Mouse (Mus musculus): ENCODE data around the gene Gm20388. TPM values are rescaled to one million over a fixed set of nuclear protein-coding genes. Genes with fewer than 3 reads are reported as not detected.

Gene Gm20388
- polyA plus RNA-seq, 1 experiment from 2014 or later = 5.3 TPM

DNA sequence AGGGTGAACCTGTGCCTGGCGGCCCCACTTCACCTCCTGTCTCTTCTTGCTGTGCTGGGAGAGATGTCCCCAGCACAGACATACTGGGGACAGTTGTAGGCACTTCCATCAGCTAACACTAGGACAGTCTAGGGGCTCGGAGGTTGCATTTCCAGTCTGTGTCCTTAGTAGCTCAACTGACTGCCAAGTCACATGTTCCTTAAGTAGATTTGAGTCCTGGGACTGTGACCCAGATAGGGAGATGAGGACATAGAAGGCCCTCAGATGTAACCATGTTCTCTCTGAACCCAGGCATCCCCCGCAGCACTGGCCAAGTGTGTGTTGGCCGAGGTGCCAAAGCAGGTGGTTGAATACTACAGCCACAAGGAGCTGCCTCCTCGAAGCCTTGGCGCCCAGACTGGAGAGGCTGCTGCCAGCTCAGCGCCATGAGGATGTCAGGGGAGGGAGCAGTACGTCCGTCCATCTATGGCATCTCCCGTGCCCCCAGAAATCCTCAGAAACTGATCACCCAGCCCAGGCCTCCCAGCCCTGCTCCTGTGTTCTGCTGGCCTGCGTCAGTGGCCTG, 3223.6 kb downstream of the Gm20388 start:
- WGBS = 83% methylated on average over 11 of the region's 11 CpGs
- Histone ChIP-seq H3K9me3 (ENCODE audit: control insufficient read depth, low read length) (0 out of 2 replicates have a peak, but pooled peaks cover 2% of the 10 kb centered on the region), H3K4me1 (replicated peaks; ENCODE audit: control insufficient read depth, insufficient read depth, low read length) (0 out of 2 replicates have a peak, but pooled peaks cover 3% of the 10 kb centered on the region), H3K36me3 (ENCODE audit: control insufficient read depth, insufficient read depth, low read length) (no peaks in the 10 kb centered on the region), H3K27ac (ENCODE audit: low read depth, low read length) (no peak overlapping the region), H3K4me2 (no peak overlapping the region), H3K27me3 (replicated peaks; ENCODE audit: control insufficient read depth, insufficient read depth, low read length) (no peaks in the 10 kb centered on the region), H3K9ac (ENCODE audit: low read depth, low read length) (no peak overlapping the region), H3K4me3 (ENCODE audit: low read depth, low read length) (no peak overlapping the region)
- DNase-seq (ENCODE audit: low spot score) = no peak
- ATAC-seq (replicated peaks; ENCODE audit: low FRiP score) = no peak

DNA sequence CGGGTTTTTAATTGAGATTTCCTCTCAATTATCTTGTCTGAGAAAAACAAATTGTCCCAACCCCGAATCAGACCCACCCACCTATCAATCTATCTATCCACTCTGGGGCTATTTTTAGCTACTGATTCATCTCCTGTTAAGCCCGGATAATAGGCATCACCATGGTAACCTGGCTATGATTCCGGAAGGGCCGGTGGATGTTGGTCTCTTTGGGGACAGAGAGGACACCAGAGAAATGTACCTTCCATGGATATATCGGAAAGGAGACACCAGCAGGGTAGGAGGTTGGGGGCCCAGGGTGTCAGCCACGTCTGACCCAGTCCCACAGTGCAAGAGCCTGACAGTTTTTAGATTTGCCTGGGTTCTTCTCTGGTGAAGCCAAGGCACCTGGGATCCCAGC, 3224.8 kb downstream of the Gm20388 start:
- DNase-seq (ENCODE audit: low spot score) (no peak), ATAC-seq (replicated peaks; ENCODE audit: low FRiP score) (no peak)
- Histone ChIP-seq H3K27me3 (replicated peaks; ENCODE audit: control insufficient read depth, insufficient read depth, low read length) (no peaks in the 10 kb centered on the region), H3K4me3 (ENCODE audit: low read depth, low read length) (no peak overlapping the region), H3K4me1 (replicated peaks; ENCODE audit: control insufficient read depth, insufficient read depth, low read length) (0 out of 2 replicates have a peak, but pooled peaks cover 3% of the 10 kb centered on the region), H3K27ac (ENCODE audit: low read depth, low read length) (no peak overlapping the region), H3K9me3 (ENCODE audit: control insufficient read depth, low read length) (0 out of 2 replicates have a peak, but pooled peaks cover 2% of the 10 kb centered on the region), H3K36me3 (ENCODE audit: control insufficient read depth, insufficient read depth, low read length) (no peaks in the 10 kb centered on the region), H3K9ac (ENCODE audit: low read depth, low read length) (no peak overlapping the region), H3K4me2 (no peak overlapping the region)
- WGBS = 43% methylated on average over 7 of the region's 7 CpGs

DNA sequence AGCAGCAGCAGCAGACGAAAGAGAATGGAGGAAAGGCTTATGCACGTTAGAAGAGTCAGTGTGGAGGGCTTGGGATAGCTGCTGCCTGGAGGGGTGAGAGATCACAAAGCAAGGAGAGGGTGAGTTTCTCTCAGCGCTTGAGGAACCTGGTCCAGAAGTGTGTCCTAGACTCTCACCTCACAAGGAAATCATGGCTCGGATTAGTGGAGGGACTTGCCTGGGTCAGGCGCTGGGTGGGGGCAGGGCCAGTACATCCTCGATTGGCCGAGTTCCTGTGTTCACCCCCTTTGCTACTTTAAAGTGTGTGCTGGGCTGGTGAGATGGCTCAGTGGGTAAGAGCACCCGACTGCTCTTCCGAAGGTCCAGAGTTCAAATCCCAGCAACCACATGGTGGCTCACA, 3225.2 kb downstream of the Gm20388 start:
- Histone ChIP-seq H3K4me3 (ENCODE audit: low read depth, low read length) (no peak overlapping the region), H3K9me3 (ENCODE audit: control insufficient read depth, low read length) (0 out of 2 replicates have a peak, but pooled peaks cover 2% of the 10 kb centered on the region), H3K4me1 (replicated peaks; ENCODE audit: control insufficient read depth, insufficient read depth, low read length) (0 out of 2 replicates have a peak, but pooled peaks cover 3% of the 10 kb centered on the region), H3K27ac (ENCODE audit: low read depth, low read length) (no peak overlapping the region), H3K4me2 (no peak overlapping the region), H3K36me3 (ENCODE audit: control insufficient read depth, insufficient read depth, low read length) (no peaks in the 10 kb centered on the region), H3K27me3 (replicated peaks; ENCODE audit: control insufficient read depth, insufficient read depth, low read length) (no peaks in the 10 kb centered on the region), H3K9ac (ENCODE audit: low read depth, low read length) (no peak overlapping the region)
- 55% methylated on average over 9 of the region's 9 CpGs for WGBS
- DNase-seq (ENCODE audit: low spot score) (no peak), ATAC-seq (replicated peaks; ENCODE audit: low FRiP score) (no peak)

DNA sequence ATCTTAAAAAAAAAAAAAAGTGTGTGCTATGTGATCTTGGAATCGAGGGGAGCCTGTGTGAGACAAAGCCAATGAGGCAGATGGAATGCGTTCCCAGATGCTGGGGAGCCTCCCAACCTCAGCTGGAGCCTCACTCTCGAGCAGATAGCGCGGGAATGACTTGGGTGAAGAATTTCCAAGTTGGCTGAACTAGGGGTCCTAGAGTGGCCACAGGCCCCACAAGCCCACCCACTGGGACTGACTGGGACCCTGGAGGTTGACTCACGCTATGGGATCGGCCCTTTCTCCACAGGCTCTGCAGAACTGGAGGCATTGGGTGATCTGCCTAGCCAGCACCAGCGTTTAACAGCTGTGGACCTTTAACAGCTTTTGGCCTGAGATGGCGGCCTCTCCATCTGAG, 3225.6 kb downstream of the Gm20388 start:
- DNase-seq (ENCODE audit: low spot score) = no peak
- Histone ChIP-seq H3K9ac (ENCODE audit: low read depth, low read length) (no peak overlapping the region), H3K27me3 (replicated peaks; ENCODE audit: control insufficient read depth, insufficient read depth, low read length) (no peaks in the 10 kb centered on the region), H3K36me3 (ENCODE audit: control insufficient read depth, insufficient read depth, low read length) (no peaks in the 10 kb centered on the region), H3K4me3 (ENCODE audit: low read depth, low read length) (no peak overlapping the region), H3K27ac (ENCODE audit: low read depth, low read length) (no peak overlapping the region), H3K4me2 (no peak overlapping the region), H3K9me3 (ENCODE audit: control insufficient read depth, low read length) (0 out of 2 replicates have a peak, but pooled peaks cover 2% of the 10 kb centered on the region), H3K4me1 (replicated peaks; ENCODE audit: control insufficient read depth, insufficient read depth, low read length) (0 out of 2 replicates have a peak, but pooled peaks cover 3% of the 10 kb centered on the region)
- 83% methylated on average over 9 of the region's 9 CpGs for WGBS
- no peak for ATAC-seq (replicated peaks; ENCODE audit: low FRiP score)

DNA sequence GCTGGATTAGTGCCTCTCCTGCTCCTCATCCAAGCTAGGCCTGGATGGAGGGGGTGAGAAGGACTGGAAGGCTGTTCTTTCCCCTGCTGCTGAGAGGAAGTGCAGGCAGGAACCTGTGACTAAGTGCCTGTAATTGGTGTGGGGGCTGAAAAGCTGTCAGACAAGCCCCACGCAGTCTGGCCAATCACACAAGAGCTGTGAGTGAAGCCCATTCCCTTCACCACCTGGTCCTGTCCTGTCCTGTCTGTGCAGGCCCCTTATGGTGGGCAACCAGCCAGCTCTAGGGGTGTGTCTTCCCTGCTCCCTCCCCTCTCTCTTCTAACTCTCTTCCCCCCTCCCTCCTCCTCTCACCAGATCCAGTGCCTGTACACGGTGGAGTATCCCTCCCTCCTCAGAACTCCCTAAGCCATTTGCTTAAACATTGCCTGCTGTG, 3227.0 kb downstream of the Gm20388 start:
- WGBS = 29% methylated on average over 2 of the region's 2 CpGs
- Histone ChIP-seq H3K9ac (ENCODE audit: low read depth, low read length) (no peak overlapping the region), H3K4me2 (no peak overlapping the region), H3K27me3 (replicated peaks; ENCODE audit: control insufficient read depth, insufficient read depth, low read length) (no peaks in the 10 kb centered on the region), H3K4me1 (replicated peaks; ENCODE audit: control insufficient read depth, insufficient read depth, low read length) (0 out of 2 replicates have a peak, but pooled peaks cover 3% of the 10 kb centered on the region), H3K27ac (ENCODE audit: low read depth, low read length) (no peak overlapping the region; the same call in 1 of the 2 replicates), H3K36me3 (ENCODE audit: control insufficient read depth, insufficient read depth, low read length) (no peaks in the 10 kb centered on the region), H3K4me3 (ENCODE audit: low read depth, low read length) (no peak overlapping the region), H3K9me3 (ENCODE audit: control insufficient read depth, low read length) (0 out of 2 replicates have a peak, but pooled peaks cover 2% of the 10 kb centered on the region)
- ATAC-seq (replicated peaks; ENCODE audit: low FRiP score) = no peak
- no peak for DNase-seq (ENCODE audit: low spot score)

DNA sequence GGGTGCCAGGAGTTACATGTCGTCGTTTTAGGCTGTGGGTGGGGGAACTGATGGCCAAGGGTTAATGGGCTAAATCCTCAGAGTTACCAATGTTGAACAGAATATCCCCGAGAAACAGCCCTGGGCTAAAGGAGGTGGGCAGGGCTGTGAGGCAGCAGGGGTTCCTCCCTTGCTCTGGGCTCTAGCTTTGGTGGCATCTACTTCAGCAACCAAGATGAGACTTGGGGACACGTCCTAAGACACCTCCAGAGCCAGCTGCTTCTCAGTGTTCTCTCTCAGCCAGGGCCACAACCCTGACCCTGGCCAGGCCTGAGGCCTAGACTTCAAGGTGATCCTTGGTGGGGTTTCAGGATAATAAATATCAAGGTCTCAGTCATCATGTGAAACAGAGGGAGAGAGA, 3228.1 kb downstream of the Gm20388 start:
- Histone ChIP-seq H3K4me1 (replicated peaks; ENCODE audit: control insufficient read depth, insufficient read depth, low read length) (0 out of 2 replicates have a peak, but pooled peaks cover 3% of the 10 kb centered on the region), H3K27me3 (replicated peaks; ENCODE audit: control insufficient read depth, insufficient read depth, low read length) (no peaks in the 10 kb centered on the region), H3K4me2 (no peak overlapping the region), H3K36me3 (ENCODE audit: control insufficient read depth, insufficient read depth, low read length) (no peaks in the 10 kb centered on the region), H3K4me3 (ENCODE audit: low read depth, low read length) (no peak overlapping the region), H3K9ac (ENCODE audit: low read depth, low read length) (no peak overlapping the region), H3K9me3 (ENCODE audit: control insufficient read depth, low read length) (no peaks in the 10 kb centered on the region), H3K27ac (ENCODE audit: low read depth, low read length) (no peak overlapping the region)
- DNase-seq (ENCODE audit: low spot score) (no peak), ATAC-seq (replicated peaks; ENCODE audit: low FRiP score) (no peak)
- 51% methylated on average over 4 of the region's 4 CpGs for WGBS

DNA sequence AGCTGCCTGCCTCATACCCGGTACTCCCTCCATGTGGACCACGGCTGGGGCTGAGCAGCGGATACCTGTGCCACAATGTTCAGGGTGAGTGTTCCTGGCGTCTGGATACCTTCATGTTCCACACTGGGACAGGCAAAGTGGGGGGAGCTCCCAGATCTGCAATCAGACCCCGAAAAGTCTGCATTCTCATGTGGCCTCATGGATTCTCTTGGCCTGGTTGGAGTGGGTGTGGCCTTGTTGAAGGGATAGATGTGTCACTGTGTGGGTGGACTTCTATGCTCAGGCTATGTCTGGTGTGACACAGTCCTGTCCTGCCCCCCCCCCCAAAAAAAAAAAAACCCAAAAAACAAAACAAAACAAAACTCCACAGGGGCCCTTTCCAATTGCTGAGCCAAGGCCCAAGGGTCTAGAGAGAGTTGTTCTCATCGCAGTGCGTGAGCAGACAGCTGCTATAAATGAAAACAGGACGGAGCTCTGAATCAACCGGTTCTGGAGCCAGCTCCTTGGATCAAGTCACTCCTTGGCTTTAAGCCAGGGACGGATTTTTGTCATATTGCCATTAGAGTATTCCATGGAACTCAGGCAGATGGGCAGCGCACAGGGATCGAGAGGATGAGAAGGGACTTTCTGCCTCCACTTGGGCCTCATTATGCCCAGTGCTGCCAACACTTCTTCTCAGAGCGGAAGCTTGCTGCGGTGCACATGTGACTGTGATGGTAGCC, 3231.3 kb downstream of the Gm20388 start:
- ATAC-seq (replicated peaks; ENCODE audit: low FRiP score) = no peak
- Histone ChIP-seq H3K27ac (ENCODE audit: low read depth, low read length) (no peak overlapping the region), H3K4me3 (ENCODE audit: low read depth, low read length) (no peak overlapping the region), H3K9me3 (ENCODE audit: control insufficient read depth, low read length) (no peaks in the 10 kb centered on the region), H3K27me3 (replicated peaks; ENCODE audit: control insufficient read depth, insufficient read depth, low read length) (no peaks in the 10 kb centered on the region), H3K36me3 (ENCODE audit: control insufficient read depth, insufficient read depth, low read length) (no peaks in the 10 kb centered on the region), H3K4me1 (replicated peaks; ENCODE audit: control insufficient read depth, insufficient read depth, low read length) (0 out of 2 replicates have a peak, but pooled peaks cover 3% of the 10 kb centered on the region), H3K4me2 (no peak overlapping the region), H3K9ac (ENCODE audit: low read depth, low read length) (no peak overlapping the region)
- 84% methylated on average over 14 of the region's 14 CpGs for WGBS
- DNase-seq (ENCODE audit: low spot score) = no peak

DNA sequence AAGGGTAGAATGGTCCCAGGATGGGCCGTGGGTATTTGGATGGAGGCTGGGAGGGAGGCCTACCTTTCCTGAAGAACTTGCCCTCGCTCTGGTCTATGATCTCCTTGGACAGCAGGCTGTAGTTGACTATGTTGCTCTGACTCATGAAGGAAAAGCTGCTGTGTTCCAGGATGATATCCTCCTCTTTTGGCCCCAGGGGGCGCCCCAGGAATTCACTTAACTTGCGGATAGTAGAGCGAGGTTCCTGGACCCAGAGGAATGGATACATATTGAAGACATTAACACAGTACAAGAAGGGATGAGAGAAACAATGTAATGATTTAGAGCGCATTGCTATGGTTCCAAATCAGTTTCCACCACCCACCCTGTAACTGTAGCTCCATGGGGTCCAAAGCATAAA, 3234.6 kb downstream of the Gm20388 start:
- WGBS = 45% methylated on average over 6 of the region's 6 CpGs
- H3K27ac ChIP-seq (ENCODE audit: low read depth, low read length) = no peak overlapping the region
- no peaks in the 10 kb centered on the region for H3K9me3 ChIP-seq (ENCODE audit: control insufficient read depth, low read length)
- no peaks in the 10 kb centered on the region for H3K4me1 ChIP-seq (replicated peaks; ENCODE audit: control insufficient read depth, insufficient read depth, low read length)
- no peak overlapping the region for H3K4me3 ChIP-seq (ENCODE audit: low read depth, low read length)
- ATAC-seq (replicated peaks; ENCODE audit: low FRiP score) (no peak), DNase-seq (ENCODE audit: low spot score) (no peak)
- no peaks in the 10 kb centered on the region for H3K36me3 ChIP-seq (ENCODE audit: control insufficient read depth, insufficient read depth, low read length)
- H3K27me3 ChIP-seq (replicated peaks; ENCODE audit: control insufficient read depth, insufficient read depth, low read length) = no peaks in the 10 kb centered on the region
- no peak overlapping the region for H3K9ac ChIP-seq (ENCODE audit: low read depth, low read length)
- no peak overlapping the region for H3K4me2 ChIP-seq
